Mouse (Mus musculus) liver, embryonic 16.5 days (tissue): ENCODE results near the gene Mcidas. TPM values are rescaled to one million over a fixed set of nuclear protein-coding genes. Genes with fewer than 3 reads are reported as not detected.
A peak's percentile ranks its signal among the peaks of the same experiment; 100 is the strongest.

Source experiments
- ATAC-seq: fragments of 200-750 bp; cut with Nextera tagmentation; 2 replicates; pipeline ENCODE4 v1.8.0; 2017; ENCODE audit warnings: low read depth, mild to moderate bottlenecking, moderate number of reproducible peaks, moderate library complexity
- H3K27ac ChIP-seq: fragments of 300-500 bp; sonication (generic); 2 replicates; pipeline ENCODE4 v1.5.1; 2014; ENCODE audit warnings: mild to moderate bottlenecking, low read length
- H3K27me3 ChIP-seq: fragments of 300-500 bp; sonication (generic); 2 replicates; pipeline ENCODE4 v1.6.1; 2014; ENCODE audit warnings: low read depth, low read length, mixed read lengths; ENCODE audit not compliant: control insufficient read depth, insufficient read depth
- H3K36me3 ChIP-seq: fragments of 300-500 bp; sonication (generic); 2 replicates; pipeline ENCODE4 v1.6.1; 2014; ENCODE audit warnings: mild to moderate bottlenecking; ENCODE audit not compliant: control insufficient read depth, insufficient read depth
- H3K4me1 ChIP-seq: fragments of 300-500 bp; sonication (generic); 2 replicates; pipeline ENCODE4 v1.6.1; 2014; ENCODE audit warnings: low read depth, low read length, mixed read lengths; ENCODE audit not compliant: control insufficient read depth
- H3K4me2 ChIP-seq: fragments of 300-500 bp; sonication (generic); 2 replicates; pipeline ENCODE4 v1.6.1; 2014; ENCODE audit warnings: low read depth, low read length, mixed read lengths
- H3K4me3 ChIP-seq: fragments of 300-500 bp; sonication (generic); 2 replicates; pipeline ENCODE4 v1.5.1; 2014; ENCODE audit warnings: low read depth, mild to moderate bottlenecking, low read length
- H3K9ac ChIP-seq: fragments of 300-500 bp; sonication (generic); 2 replicates; pipeline ENCODE4 v1.6.1; 2014; ENCODE audit warnings: low read depth, low read length
- H3K9me3 ChIP-seq: fragments of 300-500 bp; sonication (generic); replicated peaks from 2 replicates; pipeline ENCODE4 v1.6.1; 2016; ENCODE audit warnings: low read length; ENCODE audit not compliant: control insufficient read depth
- WGBS: fragments of 180-500 bp; shearing (Covaris S2); extraction: QIAGEN DNeasy Blood & Tissue Kit; methylation state at CpG from one replicate; pipeline ENCODE4 v1.1.7; 2014; ENCODE audit not compliant: insufficient replicate concordance; 5-methylcytosine and 5-hydroxymethylcytosine counted together
- polyA plus RNA-seq: library from polyadenylated mRNA; unstranded; fragments of >200 nt; fragmentation: Nextera tagmentation; extraction: Ambion mirVana; gene quantifications from 2 replicates; pipeline ENCODE4 v1.2.1, GENCODE M21; 2015

The Mcidas gene
- polyA plus RNA-seq, 1 experiment from 2014 or later: not detected

DNA sequence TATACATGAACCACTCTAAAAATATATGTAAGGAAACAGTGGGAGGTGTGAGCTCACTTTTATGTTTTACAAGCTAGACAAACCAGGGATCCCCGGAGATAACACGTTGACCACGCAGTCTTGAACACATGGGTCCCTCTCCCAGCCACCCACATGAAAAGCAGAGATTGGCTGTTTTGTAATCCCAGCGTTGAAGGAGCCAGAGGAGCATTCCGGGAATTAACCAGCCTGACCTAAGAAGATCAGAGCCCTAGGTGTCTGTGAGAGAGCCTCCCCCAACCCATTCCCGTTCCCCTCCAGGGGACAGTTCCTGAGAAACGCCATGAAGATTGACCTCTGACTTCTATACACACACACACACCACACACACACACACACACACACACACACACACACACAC is 37.7 kb downstream of the Mcidas start:
- H3K4me2 ChIP-seq: peak overlapping the region; percentile 63; the same call in 1 of the 2 replicates
- no peaks in the 10 kb centered on the region for H3K36me3 ChIP-seq
- H3K4me3 ChIP-seq: no peak overlapping the region
- H3K4me1 ChIP-seq: peaks cover 7% of the 10 kb centered on the region
- WGBS: 2% methylated on average over 7 of the region's 7 CpGs
- no peak overlapping the region for H3K27ac ChIP-seq
- no peak overlapping the region for H3K9ac ChIP-seq
- peaks cover 59% of the 10 kb centered on the region for H3K27me3 ChIP-seq
- no peaks in the 10 kb centered on the region for H3K9me3 ChIP-seq
- ATAC-seq: no peak

DNA sequence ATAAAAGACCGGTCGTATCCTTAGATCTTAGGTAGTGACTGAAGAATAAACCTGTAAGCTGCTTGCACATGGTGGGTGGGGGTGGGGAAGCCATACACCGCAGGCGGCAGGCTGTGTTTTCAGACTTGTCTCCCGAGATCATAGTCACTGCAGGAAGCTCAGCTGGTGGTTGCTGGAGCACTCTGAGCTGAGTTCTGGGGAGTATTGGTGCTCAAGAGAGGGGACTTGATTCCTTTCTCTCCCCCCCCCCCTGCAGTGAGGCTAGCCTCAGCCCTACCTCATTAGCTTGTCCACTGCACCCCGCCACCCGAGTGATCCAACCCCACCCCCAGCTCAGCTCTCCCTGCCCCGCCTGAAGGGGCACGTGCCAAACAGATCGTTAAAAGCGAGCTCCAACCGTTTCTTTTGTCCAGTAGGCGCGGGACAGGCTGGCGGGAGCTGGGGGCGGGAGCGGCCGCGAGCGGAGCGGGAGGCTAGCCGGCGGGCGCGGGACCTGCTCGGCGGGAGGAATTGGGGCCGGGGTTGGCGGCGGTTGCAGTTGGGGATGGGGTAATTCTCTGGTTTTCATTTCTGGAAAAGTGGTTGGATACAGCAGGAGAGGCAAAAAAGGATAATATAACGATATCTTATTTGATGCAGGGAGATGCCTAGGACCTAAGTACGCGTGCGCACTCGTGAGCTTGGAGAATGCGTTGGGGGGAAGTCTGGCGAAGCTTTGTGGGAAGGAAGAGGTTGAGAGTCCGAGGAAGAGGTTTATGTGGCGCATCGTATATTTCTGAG is 38.3 kb downstream of the Mcidas start:
- H3K4me2 ChIP-seq: peak overlapping the region; percentile 63
- WGBS: 2% methylated on average over 40 of the region's 40 CpGs
- no peak overlapping the region for H3K9ac ChIP-seq
- H3K4me3 ChIP-seq: peak overlapping the region; percentile 48
- no peak overlapping the region for H3K27ac ChIP-seq
- ATAC-seq: no peak
- H3K27me3 ChIP-seq: peaks cover 59% of the 10 kb centered on the region
- no peaks in the 10 kb centered on the region for H3K36me3 ChIP-seq
- peaks cover 7% of the 10 kb centered on the region for H3K4me1 ChIP-seq
- no peaks in the 10 kb centered on the region for H3K9me3 ChIP-seq

DNA sequence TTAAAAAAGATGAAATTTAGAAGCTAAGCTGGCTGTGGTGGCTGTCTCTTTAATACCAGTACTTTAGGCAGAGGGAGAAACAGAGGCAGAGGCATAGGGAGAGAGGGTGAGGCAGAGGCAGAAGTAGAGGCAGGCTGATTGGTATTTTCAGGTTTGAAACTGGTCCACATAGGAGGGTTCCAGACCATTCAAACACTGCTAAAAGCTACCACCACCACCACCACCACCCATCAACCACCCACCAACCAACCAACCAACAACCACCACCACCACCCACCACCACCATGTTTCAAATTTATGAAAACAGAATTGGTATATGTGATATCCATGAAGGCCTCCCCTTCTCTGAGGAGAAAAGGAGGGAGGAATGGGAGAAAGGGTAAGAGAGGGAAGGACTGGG is 39.2 kb downstream of the Mcidas start:
- H3K27ac ChIP-seq: no peak overlapping the region
- no peaks in the 10 kb centered on the region for H3K36me3 ChIP-seq
- ATAC-seq: no peak
- H3K9ac ChIP-seq: no peak overlapping the region
- H3K27me3 ChIP-seq: peaks cover 64% of the 10 kb centered on the region
- no peak overlapping the region for H3K4me2 ChIP-seq
- H3K4me1 ChIP-seq: peaks cover 7% of the 10 kb centered on the region
- H3K4me3 ChIP-seq: no peak overlapping the region
- no peaks in the 10 kb centered on the region for H3K9me3 ChIP-seq

DNA sequence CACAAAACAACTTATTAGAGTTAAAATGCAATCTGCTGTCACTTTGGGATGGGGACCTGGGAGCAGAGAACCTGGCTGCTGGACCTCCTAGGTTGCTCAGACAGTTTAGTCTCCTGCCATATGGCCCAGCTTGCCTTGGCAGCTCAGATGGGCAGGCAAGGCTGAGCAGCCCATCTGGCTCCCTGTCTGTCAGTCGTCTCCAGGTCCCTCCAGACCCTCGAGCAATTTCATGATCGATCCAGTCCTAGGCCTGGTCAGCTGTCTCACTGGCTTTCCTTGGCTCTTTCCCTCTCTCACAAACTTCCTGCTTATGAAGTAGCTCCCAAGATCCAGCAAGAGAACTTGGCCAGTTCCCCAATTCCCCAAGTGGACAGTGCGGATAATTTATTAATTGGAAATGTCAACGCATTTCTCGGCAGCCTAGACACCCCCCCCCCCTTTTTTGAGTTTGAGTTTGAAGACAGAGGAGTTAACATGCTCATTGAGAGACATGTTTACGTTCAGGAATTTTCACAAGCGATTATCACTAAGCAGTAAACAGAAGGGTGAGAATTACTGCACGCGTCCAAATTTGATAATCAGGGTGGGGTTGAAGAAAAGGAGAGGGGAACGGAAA is 40.7 kb downstream of the Mcidas start:
- Histone ChIP-seq H3K9ac (no peak overlapping the region; the same call in 1 of the 2 replicates), H3K4me1 (peaks cover 7% of the 10 kb centered on the region), H3K4me3 (peak overlapping the region; percentile 59), H3K27me3 (peaks cover 64% of the 10 kb centered on the region), H3K9me3 (no peaks in the 10 kb centered on the region), H3K4me2 (peak overlapping the region; percentile 85), H3K27ac (no peak overlapping the region), H3K36me3 (no peaks in the 10 kb centered on the region)
- 3% methylated on average over 11 of the region's 11 CpGs for WGBS
- no peak for ATAC-seq

DNA sequence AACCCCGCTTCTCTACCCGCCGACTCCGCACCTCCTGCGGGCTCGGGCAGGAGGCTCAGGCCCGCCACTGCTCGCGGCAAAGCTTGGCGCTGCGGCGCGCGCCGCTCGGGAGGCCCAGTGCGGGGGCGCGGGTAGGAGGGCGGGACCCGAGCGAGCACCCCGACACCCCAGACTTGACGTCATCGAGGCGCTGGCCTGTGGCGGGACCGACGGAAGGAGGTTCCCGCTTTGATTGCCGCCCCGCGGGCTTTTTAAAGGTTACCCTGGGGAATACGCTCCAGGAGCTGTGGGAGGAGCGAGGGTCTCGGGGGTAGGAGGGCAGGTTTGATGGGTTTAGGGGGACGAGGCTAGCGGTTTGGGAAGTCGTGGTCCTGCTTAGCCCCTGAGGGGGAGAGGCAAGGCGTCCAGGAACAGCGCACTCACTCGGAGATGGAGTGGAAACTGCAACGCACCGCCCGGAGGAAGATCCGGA is 41.3 kb downstream of the Mcidas start, which contains the start of gene Cdc20b:
Gene Cdc20b (plus strand): TSS at position 162 of the 472 bp plus-strand sequence.
- peak within 1 kb of the TSS; percentile 85 for H3K4me2 ChIP-seq
- H3K9me3 ChIP-seq: no peaks in the 10 kb centered on the region
- peak within 1 kb of the TSS; percentile 59 for H3K4me3 ChIP-seq
- peak within 1 kb of the TSS; percentile 41; the same call in 1 of the 2 replicates for H3K9ac ChIP-seq
- H3K36me3 ChIP-seq: no peaks in the 10 kb centered on the region
- H3K27me3 ChIP-seq: peaks cover 64% of the 10 kb centered on the region
- peak; percentile 77 for ATAC-seq
- H3K27ac ChIP-seq: no peak within 1 kb of the TSS
- peaks cover 7% of the 10 kb centered on the region for H3K4me1 ChIP-seq
- WGBS: under 1% methylated on average over 46 of the region's 46 CpGs

DNA sequence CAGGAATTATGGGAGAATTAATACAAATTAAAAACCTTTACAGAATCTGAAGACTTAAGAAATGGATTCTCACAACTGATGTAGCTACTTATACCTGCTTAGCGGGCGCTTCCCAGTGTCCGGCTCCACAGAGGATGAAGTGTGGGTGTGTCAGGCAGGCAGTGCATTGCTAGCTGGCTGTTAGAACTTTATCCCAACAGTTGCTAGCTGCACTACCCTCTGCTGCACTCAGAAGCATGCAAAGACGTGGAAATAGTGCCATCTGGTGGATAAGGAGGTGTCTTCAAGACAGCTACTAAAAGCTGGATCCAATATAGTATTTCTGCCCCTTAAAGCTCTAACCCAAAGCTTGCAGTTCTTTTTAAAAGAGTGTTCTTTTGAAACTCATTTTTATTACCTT is 42.2 kb downstream of the Mcidas start:
- H3K9me3 ChIP-seq: no peaks in the 10 kb centered on the region
- no peak overlapping the region for H3K27ac ChIP-seq
- peak overlapping the region; percentile 59 for H3K4me3 ChIP-seq
- peak overlapping the region; percentile 85 for H3K4me2 ChIP-seq
- H3K36me3 ChIP-seq: no peaks in the 10 kb centered on the region
- peak; percentile 73 for ATAC-seq
- 0% methylated on average over 4 of the region's 4 CpGs for WGBS
- H3K9ac ChIP-seq: no peak overlapping the region
- peaks cover 7% of the 10 kb centered on the region for H3K4me1 ChIP-seq
- H3K27me3 ChIP-seq: peaks cover 62% of the 10 kb centered on the region

DNA sequence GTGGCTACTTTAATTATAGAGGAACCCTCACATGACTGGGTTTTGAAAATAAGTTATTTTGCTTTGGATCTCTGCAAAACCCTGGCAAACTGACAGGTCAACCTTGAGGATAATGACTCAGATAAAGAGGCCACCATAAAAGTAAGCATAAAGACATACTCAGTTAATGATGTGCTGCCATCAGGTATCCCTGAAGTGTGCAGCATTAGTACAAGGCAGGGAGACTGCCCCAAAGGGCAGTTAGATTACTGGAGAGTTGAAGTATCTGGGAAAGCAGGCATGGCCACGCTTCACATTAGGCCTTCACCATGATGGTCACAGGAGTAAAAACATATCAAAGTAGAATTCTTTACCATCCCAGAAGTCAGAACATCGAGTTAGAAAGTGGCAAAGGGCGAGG is 51.2 kb downstream of the Mcidas start:
- WGBS: 47% methylated on average over 3 of the region's 3 CpGs
- H3K27me3 ChIP-seq: peaks cover 4% of the 10 kb centered on the region
- no peaks in the 10 kb centered on the region for H3K9me3 ChIP-seq
- no peak overlapping the region for H3K9ac ChIP-seq
- H3K4me1 ChIP-seq: no peaks in the 10 kb centered on the region
- no peak overlapping the region for H3K4me3 ChIP-seq
- H3K4me2 ChIP-seq: no peak overlapping the region
- H3K36me3 ChIP-seq: no peaks in the 10 kb centered on the region
- ATAC-seq: no peak
- no peak overlapping the region for H3K27ac ChIP-seq

DNA sequence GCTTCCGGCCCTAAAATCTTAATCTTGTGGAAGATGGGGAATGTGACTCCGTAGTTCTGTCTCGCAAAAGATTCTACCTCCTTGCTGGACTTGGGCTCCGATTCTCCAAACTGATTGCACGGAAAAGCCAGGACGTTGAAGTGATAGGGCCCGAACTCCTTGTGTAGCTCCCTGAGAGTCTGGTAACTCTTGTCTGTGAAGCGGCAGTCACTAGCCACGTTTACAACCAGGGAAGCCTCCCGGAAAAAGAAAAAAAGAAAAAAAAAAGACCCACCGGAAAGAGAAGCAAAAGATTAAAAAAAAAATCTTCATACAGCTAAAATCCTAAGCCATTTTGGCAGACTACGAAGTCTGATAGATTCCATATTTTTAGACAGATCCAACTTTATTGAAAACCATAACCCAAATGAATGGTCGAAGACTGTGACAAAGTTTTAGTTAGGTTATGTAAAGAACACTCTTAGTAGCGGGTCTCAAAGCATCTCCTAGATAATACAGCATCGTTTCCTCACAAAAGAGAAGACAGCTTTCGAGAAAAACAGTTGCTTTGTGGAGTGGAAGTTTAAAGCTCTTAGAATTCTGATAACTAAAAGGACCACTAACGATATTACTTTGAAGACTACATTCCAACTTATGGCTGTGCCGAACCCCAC is 51.9 kb downstream of the Mcidas start:
- Histone ChIP-seq H3K4me2 (no peak overlapping the region), H3K4me3 (peak overlapping the region; percentile 7), H3K27ac (no peak overlapping the region), H3K27me3 (peaks cover 4% of the 10 kb centered on the region), H3K4me1 (no peaks in the 10 kb centered on the region), H3K9ac (no peak overlapping the region), H3K36me3 (no peaks in the 10 kb centered on the region), H3K9me3 (no peaks in the 10 kb centered on the region)
- no peak for ATAC-seq
- 33% methylated on average over 18 of the region's 18 CpGs for WGBS
